30 mouse cellular contexts compared by ENCODE assay signal in genomic region chr5:148564073-148564472, GRCm38 (mm10).
"Had no signal": no experiment of that assay in that cellular context is flagged by ENCODE, and none has a peak within 500 bp of the region (broad histone marks: within the 10 kb centered on the region; RNA-seq: fewer than 3 reads in every experiment).

No protein-coding gene starts in this region.

- H3K4me3 ChIP-seq: heart, embryonic 10.5 days; heart, embryonic 12.5 days; heart, embryonic 13.5 days; heart, embryonic 15.5 days; hindbrain, embryonic 10.5 days; hindbrain, embryonic 12.5 days; hindbrain, embryonic 13.5 days; hindbrain, embryonic 15.5 days; intestine, embryonic 15.5 days; kidney, embryonic 15.5 days; layer of hippocampus, adult 2 months had no signal

- ATAC-seq: hindbrain, embryonic 16.5 days; hindbrain, postnatal 0 days; inflammation-experienced regulatory T-cells, adult 6 months; intestine, embryonic 15.5 days; intestine, embryonic 16.5 days; intestine, postnatal 0 days had no signal

- H3K4me2 ChIP-seq: heart, embryonic 11.5 days; heart, embryonic 12.5 days; heart, embryonic 13.5 days; heart, embryonic 15.5 days; hindbrain, embryonic 12.5 days; hindbrain, embryonic 13.5 days; hindbrain, embryonic 14.5 days; hindbrain, embryonic 15.5 days; intestine, embryonic 15.5 days; kidney, embryonic 15.5 days had no signal

- DNase-seq: heart, postnatal 10 days; heart, postnatal 14 days; heart, postnatal 36 days; heart, postnatal 4 days; kidney, adult 11 months; kidney, adult 18-20 months; kidney, postnatal 10 days; kidney, postnatal 14 days; kidney, postnatal 25 days; kidney, postnatal 4 days; layer of hippocampus, adult 9-11 months; layer of hippocampus, postnatal 36 days had no signal

- H3K27me3 ChIP-seq: heart, embryonic 12.5 days; heart, embryonic 13.5 days; heart, embryonic 15.5 days; hindbrain, embryonic 12.5 days; hindbrain, embryonic 13.5 days; hindbrain, embryonic 15.5 days; intestine, embryonic 15.5 days; kidney, embryonic 15.5 days had no signal

- H3K36me3 ChIP-seq: heart, embryonic 10.5 days; heart, embryonic 12.5 days; heart, embryonic 13.5 days; heart, embryonic 15.5 days; hindbrain, embryonic 10.5 days; hindbrain, embryonic 12.5 days; hindbrain, embryonic 13.5 days; hindbrain, embryonic 15.5 days; intestine, embryonic 15.5 days; kidney, embryonic 15.5 days had no signal
